Mouse (Mus musculus) neural tube, embryonic 12.5 days (tissue): Measurements from ENCODE around the gene Flvcr2. TPM values are rescaled to one million over a fixed set of nuclear protein-coding genes. Genes with fewer than 3 reads are reported as not detected.

Experiments used
- ATAC-seq: fragments of 200-750 bp; cut with Nextera tagmentation; 2 replicates; pipeline ENCODE4 v1.8.0; 2017; ENCODE audit warnings: low read depth, mild to moderate bottlenecking, moderate TSS enrichment, moderate library complexity; ENCODE audit not compliant: low FRiP score
- H3K27ac ChIP-seq: fragments of 300-500 bp; sonication (generic); 2 replicates; pipeline ENCODE4 v1.5.1; 2016
- H3K27me3 ChIP-seq: fragments of 300-500 bp; sonication (generic); replicated peaks from 2 replicates; pipeline ENCODE4 v1.6.1; 2016; ENCODE audit warnings: mild to moderate bottlenecking
- H3K36me3 ChIP-seq: fragments of 300-500 bp; sonication (generic); 2 replicates; pipeline ENCODE4 v1.6.1; 2016; ENCODE audit warnings: mild to moderate bottlenecking
- H3K4me1 ChIP-seq: fragments of 300-500 bp; sonication (generic); 2 replicates; pipeline ENCODE4 v1.6.1; 2016
- H3K4me2 ChIP-seq: fragments of 300-500 bp; sonication (generic); replicated peaks from 2 replicates; pipeline ENCODE4 v1.6.1; 2016; ENCODE audit warnings: mild to moderate bottlenecking
- H3K4me3 ChIP-seq: fragments of 300-500 bp; sonication (generic); 2 replicates; pipeline ENCODE4 v1.5.1; 2016
- H3K9ac ChIP-seq: fragments of 300-500 bp; sonication (generic); 2 replicates; pipeline ENCODE4 v1.6.1; 2016; ENCODE audit warnings: mild to moderate bottlenecking
- H3K9me3 ChIP-seq: fragments of 300-500 bp; sonication (generic); 2 replicates; pipeline ENCODE4 v1.6.1; 2016; ENCODE audit warnings: mild to moderate bottlenecking
- WGBS: fragments of 180-500 bp; shearing (Covaris S2); methylation state at CpG from one replicate; pipeline ENCODE4 v1.1.7; 2016; 5-methylcytosine and 5-hydroxymethylcytosine counted together
- polyA plus RNA-seq: library from polyadenylated mRNA; unstranded; fragments of >200 nt; fragmentation: Nextera tagmentation; extraction: Ambion mirVana; gene quantifications from 2 replicates; pipeline ENCODE4 v1.2.1, GENCODE M21; 2016

Flvcr2 gene
- polyA plus RNA-seq, 1 experiment from 2014 or later = 2.8 TPM

DNA sequence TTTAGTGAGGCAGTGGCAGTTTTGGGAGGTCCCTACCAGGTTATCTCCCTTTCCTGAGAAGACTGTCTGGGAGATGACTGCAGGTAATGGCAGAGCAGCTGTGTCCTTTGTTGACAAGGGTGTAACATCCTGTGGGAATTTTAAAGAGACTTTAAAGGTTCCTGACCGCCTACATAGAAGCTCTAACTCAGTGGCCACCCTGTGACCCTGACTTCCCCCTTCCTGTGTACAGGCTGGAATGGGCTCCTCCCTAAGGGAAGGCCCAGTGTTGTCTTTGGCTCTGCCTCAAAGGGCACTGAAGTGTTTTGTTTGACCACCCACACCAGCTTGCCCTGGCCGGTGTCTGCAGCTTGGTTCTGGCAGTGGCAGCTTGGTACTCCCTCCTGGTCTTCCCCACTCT lies 67.3 kb downstream of the Flvcr2 start:
- H3K9me3 ChIP-seq = no peaks in the 10 kb centered on the region
- 0 out of 2 replicates have a peak overlapping the region, but pooled peaks have one; percentile 21 for H3K9ac ChIP-seq
- H3K4me2 ChIP-seq = no peak overlapping the region
- no peak overlapping the region for H3K4me3 ChIP-seq
- WGBS = 79% methylated on average over 2 of the region's 2 CpGs
- H3K36me3 ChIP-seq = peaks cover 50% of the 10 kb centered on the region
- no peak overlapping the region for H3K27ac ChIP-seq
- no peak for ATAC-seq
- no peaks in the 10 kb centered on the region for H3K27me3 ChIP-seq
- H3K4me1 ChIP-seq = no peaks in the 10 kb centered on the region

DNA sequence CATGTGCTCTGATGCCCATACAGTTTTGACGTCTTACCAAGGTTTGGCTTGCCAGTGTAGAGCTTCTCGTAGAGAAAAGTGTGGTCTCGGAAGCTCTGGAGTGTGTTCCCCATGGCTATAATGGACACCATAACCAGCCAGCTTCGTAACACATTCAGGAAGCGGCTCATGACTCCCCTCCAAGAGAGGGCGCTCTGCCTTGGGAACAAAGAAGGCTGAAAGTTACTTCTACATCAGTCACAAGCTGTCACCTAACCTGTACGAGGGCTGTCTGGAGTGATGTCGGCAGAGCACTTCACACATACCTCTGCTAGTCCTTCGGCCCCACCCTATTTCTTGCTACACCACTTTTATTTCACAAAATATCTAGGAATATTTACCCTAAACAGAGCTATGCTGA lies 75.7 kb downstream of the Flvcr2 start:
- Histone ChIP-seq H3K4me3 (no peak overlapping the region), H3K9ac (no peak overlapping the region), H3K4me1 (peaks cover 9% of the 10 kb centered on the region), H3K9me3 (no peaks in the 10 kb centered on the region), H3K4me2 (no peak overlapping the region), H3K27ac (no peak overlapping the region), H3K27me3 (no peaks in the 10 kb centered on the region), H3K36me3 (peaks cover 24% of the 10 kb centered on the region; the same call in 1 of the 2 replicates)
- WGBS = 79% methylated on average over 9 of the region's 9 CpGs
- no peak for ATAC-seq

DNA sequence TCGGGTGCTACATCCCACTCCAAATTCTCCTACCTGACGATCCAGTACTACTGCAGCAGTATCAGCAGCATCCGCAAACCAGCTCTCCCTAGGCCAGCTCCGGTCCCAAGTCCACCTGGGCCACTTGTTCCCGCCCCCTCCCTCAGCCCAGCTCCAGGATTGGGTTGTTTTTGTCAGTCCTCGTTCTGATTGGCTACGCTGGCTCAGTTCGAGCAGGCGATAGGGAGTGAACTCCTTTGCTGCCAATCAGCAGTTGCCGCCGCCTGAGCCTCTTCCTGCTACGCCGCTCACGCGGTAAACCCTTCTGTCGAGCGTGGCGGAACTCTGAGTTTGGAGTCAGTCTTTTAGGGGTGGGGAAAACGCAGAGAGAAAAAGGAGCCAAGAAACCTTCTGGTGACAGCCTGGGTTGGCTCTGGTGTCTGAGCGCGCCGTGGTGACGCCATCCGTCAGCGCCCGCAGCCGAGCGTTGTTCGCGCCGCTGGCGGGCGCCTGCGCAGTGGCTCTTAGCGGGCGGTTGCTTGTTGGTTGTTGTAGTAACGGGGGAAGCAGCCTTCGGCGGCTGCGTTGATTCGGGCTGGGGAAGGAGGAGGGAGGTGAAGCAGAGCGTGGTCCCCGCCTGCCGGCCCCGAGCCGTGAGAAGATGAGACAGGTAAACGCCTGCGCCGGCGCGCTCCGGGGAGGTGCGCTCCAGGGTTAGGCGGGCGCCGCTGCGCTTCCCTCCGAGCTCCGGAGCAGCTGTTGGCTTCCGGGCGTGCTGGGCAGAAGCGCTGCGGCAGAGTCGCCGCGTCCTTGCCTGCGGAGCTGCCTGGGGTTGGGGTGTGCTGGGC lies 78.3 kb downstream of the Flvcr2 start, which contains the start of the genes Erg28 and Ttll5:
Gene Erg28 (minus strand): TSS at position 113 of the 827 bp plus-strand sequence.
Gene Ttll5 (plus strand): TSS at position 222 of the 827 bp plus-strand sequence.
- Histone ChIP-seq H3K27ac (peak within 1 kb of the TSS; percentile 90), H3K4me1 (peaks cover 9% of the 10 kb centered on the region), H3K27me3 (no peaks in the 10 kb centered on the region), H3K4me2 (peak within 1 kb of the TSS; percentile 84), H3K4me3 (peak within 1 kb of the TSS; percentile 85), H3K36me3 (peaks cover 24% of the 10 kb centered on the region; the same call in 1 of the 2 replicates), H3K9me3 (no peaks in the 10 kb centered on the region), H3K9ac (peak within 1 kb of the TSS; percentile 70)
- ATAC-seq = peak; percentile 100
- WGBS = under 1% methylated on average over 67 of the region's 67 CpGs

DNA sequence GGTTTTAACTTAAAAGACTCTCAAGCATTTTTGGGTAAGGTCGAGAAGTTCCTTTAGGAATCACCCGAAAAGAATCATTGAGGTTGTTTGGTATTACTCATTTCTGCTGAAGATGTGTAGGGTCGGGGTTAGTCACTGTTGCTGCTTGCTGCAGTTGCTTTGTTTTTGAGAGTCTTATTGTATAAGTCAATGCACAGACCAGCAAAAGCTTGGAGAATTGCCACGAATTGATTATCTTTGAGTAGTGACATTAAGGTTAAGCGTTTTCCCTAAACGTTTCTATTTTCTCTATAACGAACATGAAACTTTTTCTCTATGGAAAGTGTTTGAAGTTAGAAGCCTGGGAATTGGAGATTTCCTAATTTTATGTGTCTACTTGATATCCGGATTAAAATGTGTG lies 79.0 kb downstream of the Flvcr2 start:
- 14% methylated on average over 8 of the region's 8 CpGs for WGBS
- Histone ChIP-seq H3K27me3 (no peaks in the 10 kb centered on the region), H3K4me1 (peaks cover 9% of the 10 kb centered on the region), H3K36me3 (peaks cover 24% of the 10 kb centered on the region; the same call in 1 of the 2 replicates), H3K9ac (peak overlapping the region; percentile 70), H3K4me3 (peak overlapping the region; percentile 85), H3K27ac (0 out of 2 replicates have a peak overlapping the region, but pooled peaks have one; percentile 90), H3K9me3 (no peaks in the 10 kb centered on the region), H3K4me2 (peak overlapping the region; percentile 84)
- ATAC-seq = no peak

DNA sequence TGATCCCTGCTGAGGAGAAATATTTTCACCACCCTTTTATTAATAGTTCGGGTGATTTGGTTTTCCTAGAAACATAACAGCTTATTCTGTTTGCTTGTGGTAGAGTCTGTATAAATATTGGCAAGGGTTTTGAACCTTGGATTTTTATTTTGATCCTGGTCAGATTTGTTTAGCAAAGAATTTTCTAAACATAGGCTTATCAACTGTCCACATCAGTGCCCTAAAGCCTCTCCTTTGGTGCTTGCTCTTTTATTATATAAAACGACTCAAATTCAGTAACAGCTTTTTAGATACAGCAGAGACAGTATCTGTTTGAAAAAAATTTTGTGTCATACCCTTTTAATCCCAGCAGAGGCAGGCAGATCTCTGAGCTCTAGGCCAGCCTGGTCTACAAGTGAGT lies 79.5 kb downstream of the Flvcr2 start:
- WGBS = 69% methylated on average over 2 of the region's 2 CpGs
- ATAC-seq = no peak
- H3K27me3 ChIP-seq = no peaks in the 10 kb centered on the region
- peak overlapping the region; percentile 84 for H3K4me2 ChIP-seq
- H3K27ac ChIP-seq = no peak overlapping the region
- H3K9me3 ChIP-seq = no peaks in the 10 kb centered on the region
- H3K36me3 ChIP-seq = peaks cover 24% of the 10 kb centered on the region; the same call in 1 of the 2 replicates
- peaks cover 9% of the 10 kb centered on the region for H3K4me1 ChIP-seq
- no peak overlapping the region for H3K9ac ChIP-seq
- no peak overlapping the region for H3K4me3 ChIP-seq

DNA sequence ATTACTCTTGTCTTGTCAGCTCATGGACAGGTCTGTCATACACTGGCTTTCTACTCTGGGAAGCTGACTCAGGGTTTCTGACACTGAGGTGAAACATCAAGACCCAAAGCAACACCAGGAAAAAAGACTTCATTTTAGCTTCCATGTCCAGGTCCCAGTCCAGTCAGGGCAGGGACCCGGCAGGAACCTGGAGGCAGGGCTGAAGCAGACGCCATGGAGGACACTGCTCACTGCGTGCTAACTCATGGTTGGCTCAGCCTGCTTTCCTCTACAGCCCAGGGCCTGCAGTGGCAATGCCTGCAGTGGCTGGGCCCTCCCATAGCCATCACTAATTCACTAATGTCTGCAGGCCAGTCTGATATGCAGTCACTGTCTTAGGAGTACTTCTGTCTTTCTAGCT lies 82.5 kb downstream of the Flvcr2 start:
- no peak overlapping the region for H3K4me2 ChIP-seq
- H3K36me3 ChIP-seq = peaks cover 24% of the 10 kb centered on the region; the same call in 1 of the 2 replicates
- WGBS = 92% methylated on average over 3 of the region's 3 CpGs
- peaks cover 2% of the 10 kb centered on the region for H3K4me1 ChIP-seq
- no peak overlapping the region for H3K27ac ChIP-seq
- no peak overlapping the region for H3K9ac ChIP-seq
- no peak overlapping the region for H3K4me3 ChIP-seq
- no peaks in the 10 kb centered on the region for H3K27me3 ChIP-seq
- no peaks in the 10 kb centered on the region for H3K9me3 ChIP-seq
- ATAC-seq = no peak

DNA sequence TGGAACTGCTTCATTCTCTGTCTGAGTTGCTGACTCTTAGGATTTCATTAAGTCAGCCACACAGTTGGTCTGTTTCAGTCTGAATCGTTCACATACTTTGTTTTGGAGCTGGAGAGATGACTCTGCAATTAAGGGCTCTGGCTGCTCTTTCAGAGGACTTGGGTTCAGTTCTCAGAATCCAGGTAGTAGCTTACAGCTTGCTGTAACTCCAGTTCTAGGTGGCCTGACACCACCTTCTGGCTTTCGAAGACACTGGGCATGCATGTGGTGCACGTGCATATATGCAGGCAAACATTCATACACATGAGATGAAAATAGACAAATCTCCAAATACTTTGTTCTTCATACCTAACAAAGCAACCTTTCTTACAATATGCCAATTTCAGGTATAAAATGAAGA lies 83.5 kb downstream of the Flvcr2 start:
- no peak for ATAC-seq
- Histone ChIP-seq H3K36me3 (peaks cover 28% of the 10 kb centered on the region; the same call in 1 of the 2 replicates), H3K9me3 (no peaks in the 10 kb centered on the region), H3K4me3 (no peak overlapping the region), H3K4me2 (no peak overlapping the region), H3K9ac (no peak overlapping the region), H3K27ac (no peak overlapping the region), H3K4me1 (no peaks in the 10 kb centered on the region; the same call in 1 of the 2 replicates), H3K27me3 (no peaks in the 10 kb centered on the region)
- 93% methylated on average over 3 of the region's 3 CpGs for WGBS

DNA sequence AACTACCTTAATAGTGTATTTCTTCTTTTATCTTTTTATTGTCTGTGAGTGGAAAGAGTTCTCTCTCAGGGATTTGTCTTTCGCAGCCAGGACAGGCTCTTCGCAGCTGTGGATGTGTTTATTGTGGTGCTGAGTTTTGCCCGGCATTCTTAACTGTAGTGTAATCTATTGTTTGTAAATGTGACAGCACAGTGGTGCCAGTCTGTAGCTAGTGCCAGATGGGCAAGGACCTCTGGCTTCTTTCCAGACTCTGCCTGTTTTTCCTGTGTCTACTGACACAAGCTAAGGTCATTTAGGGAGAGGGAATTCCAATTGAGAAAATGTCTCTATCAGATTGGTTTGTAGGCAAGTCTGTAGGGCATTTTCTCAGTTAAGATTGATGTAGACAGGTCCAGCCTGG lies 84.4 kb downstream of the Flvcr2 start:
- H3K4me3 ChIP-seq = no peak overlapping the region
- no peaks in the 10 kb centered on the region for H3K9me3 ChIP-seq
- ATAC-seq = no peak
- WGBS = 91% methylated on average over 3 of the region's 3 CpGs
- H3K4me1 ChIP-seq = no peaks in the 10 kb centered on the region; the same call in 1 of the 2 replicates
- no peaks in the 10 kb centered on the region for H3K27me3 ChIP-seq
- H3K9ac ChIP-seq = no peak overlapping the region
- H3K27ac ChIP-seq = no peak overlapping the region
- H3K36me3 ChIP-seq = peaks cover 28% of the 10 kb centered on the region; the same call in 1 of the 2 replicates
- no peak overlapping the region for H3K4me2 ChIP-seq

DNA sequence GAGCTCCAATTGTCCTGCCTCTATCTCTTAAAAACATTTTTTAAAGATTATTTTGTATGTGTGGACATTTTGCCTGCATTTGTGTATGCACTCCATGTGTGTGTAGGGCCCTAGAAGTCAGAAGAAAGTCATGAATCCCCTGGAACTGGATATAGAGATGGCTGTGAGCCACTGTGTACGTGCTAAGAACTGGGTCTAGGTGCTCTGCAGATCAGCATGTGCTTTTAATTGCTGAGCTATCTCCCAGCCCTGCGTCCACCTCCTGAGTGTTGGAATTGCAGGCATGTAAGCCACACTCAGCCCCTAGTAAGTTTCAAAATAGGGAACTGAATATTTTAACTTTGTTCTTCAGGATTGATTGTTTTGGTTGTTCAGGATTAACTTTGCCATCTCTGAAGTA lies 88.2 kb downstream of the Flvcr2 start:
- H3K9ac ChIP-seq = no peak overlapping the region
- H3K4me3 ChIP-seq = no peak overlapping the region
- WGBS = 94% methylated on average over 2 of the region's 2 CpGs
- no peaks in the 10 kb centered on the region for H3K4me1 ChIP-seq
- H3K9me3 ChIP-seq = no peaks in the 10 kb centered on the region
- no peak overlapping the region for H3K27ac ChIP-seq
- no peaks in the 10 kb centered on the region for H3K27me3 ChIP-seq
- no peak for ATAC-seq
- no peak overlapping the region for H3K4me2 ChIP-seq
- peaks cover 16% of the 10 kb centered on the region; the same call in 1 of the 2 replicates for H3K36me3 ChIP-seq

DNA sequence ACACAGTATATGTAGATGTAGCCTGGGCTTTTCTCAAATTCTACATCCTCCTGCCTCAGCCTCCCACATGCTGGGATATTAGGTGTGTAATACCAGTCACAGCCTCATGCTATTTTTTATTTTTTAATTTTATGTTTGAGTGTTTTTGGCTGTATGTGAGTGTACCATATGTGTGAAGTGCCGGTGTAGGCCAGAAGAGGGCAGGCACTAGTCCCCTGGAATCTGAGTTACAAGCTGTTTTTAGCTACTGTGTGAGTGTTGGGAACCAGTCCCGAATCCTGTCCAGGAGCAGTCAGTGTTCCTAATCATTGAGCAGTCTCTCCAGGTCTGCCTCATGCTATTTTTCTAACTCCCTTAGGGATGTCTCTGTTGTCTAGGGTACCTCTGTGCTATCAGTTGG lies 91.4 kb downstream of the Flvcr2 start:
- no peak overlapping the region for H3K4me2 ChIP-seq
- WGBS = 89% methylated on average over 2 of the region's 2 CpGs
- H3K36me3 ChIP-seq = peaks cover 9% of the 10 kb centered on the region; the same call in 1 of the 2 replicates
- H3K27ac ChIP-seq = no peak overlapping the region
- H3K9ac ChIP-seq = no peak overlapping the region
- H3K9me3 ChIP-seq = no peaks in the 10 kb centered on the region
- no peak for ATAC-seq
- H3K4me1 ChIP-seq = no peaks in the 10 kb centered on the region
- no peaks in the 10 kb centered on the region for H3K27me3 ChIP-seq
- H3K4me3 ChIP-seq = no peak overlapping the region

DNA sequence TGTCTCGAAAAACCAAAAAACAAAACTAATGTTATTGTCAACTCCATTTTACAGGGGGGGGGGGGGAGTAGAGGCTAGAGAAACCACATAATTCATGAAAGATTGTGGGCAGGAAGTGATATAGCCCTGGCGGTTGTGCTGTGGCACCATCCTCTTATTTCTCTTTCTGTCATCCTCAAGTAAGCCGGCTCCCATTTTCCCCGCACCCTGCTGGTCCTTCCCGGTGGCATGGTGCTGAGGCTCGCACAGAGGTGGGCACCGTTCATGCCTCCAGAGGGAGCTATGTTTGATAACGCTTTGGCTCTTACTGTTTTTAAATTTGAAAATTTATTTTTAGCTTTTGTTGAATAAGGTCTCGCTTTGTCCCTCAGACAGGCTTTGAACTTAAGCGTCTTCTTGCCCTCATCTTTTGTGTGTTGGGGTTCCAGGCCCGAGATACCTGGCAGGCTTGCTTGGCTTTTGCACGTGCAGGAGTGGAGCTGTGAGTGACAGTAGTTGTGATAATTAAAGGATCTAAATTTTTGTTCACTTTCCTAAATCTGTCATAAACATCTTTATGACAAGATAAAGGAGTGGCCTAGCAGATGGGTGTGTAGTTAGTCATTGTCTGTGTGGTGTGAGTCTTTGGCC lies 93.1 kb downstream of the Flvcr2 start:
- H3K9ac ChIP-seq = no peak overlapping the region

More for the DNA sequence above, 93.1 kb downstream of the Flvcr2 start:
- Histone ChIP-seq H3K36me3 (peaks cover 18% of the 10 kb centered on the region; the same call in 1 of the 2 replicates), H3K27me3 (no peaks in the 10 kb centered on the region), H3K27ac (no peak overlapping the region), H3K9me3 (no peaks in the 10 kb centered on the region), H3K4me2 (no peak overlapping the region), H3K4me3 (no peak overlapping the region), H3K4me1 (no peaks in the 10 kb centered on the region)
- WGBS = 90% methylated on average over 12 of the region's 12 CpGs
- ATAC-seq = no peak
